Mouse (Mus musculus) c-Kit-positive CD71-positive TER-119-negative erythroid progenitor cells, embryonic 14.5 days (primary cell): Measurements from ENCODE around the gene Klhl18.
"Not testable (repeated sequence)": the region's sequence is repeated elsewhere in the genome, so short reads cannot be mapped to it uniquely, and the experiment has no call there.

Experiments used
- DNase-seq: peaks from one replicate; pipeline ENCODE4 v3.0.0-alpha.2; 2013; ENCODE audit warnings: low read depth

Klhl18 gene

DNA sequence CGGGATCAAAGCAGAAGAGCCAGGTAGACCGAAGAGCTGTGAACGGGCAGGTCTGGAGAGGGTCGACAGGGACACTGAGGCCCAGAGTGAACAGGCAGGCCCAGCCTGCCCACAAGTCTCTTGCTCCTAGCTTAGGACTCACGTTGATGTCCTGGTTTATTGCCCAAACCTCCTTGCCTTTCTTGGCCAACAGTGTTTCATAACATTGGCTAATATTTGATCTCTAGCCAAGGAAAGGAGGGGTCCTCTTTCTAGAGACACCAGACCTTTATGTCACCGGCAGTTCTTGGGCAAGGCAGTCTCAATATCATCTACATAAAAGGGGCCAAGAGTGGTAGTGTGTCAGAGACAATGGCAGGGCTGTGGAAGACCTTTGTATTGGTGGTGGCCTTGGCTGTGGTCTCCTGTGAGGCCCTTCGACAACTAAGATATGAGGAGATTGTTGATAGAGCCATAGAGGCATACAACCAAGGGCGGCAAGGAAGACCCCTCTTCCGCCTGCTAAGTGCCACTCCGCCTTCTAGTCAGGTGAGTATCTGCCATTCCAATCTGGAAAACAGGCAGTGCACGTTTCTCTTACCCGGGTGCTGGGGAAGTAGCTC is 56.9 kb downstream of the Klhl18 start, which contains the start of gene Ngp:
Ngp (plus strand) TSS at position 237 of the 602 bp plus-strand sequence.
- no peak for DNase-seq

DNA sequence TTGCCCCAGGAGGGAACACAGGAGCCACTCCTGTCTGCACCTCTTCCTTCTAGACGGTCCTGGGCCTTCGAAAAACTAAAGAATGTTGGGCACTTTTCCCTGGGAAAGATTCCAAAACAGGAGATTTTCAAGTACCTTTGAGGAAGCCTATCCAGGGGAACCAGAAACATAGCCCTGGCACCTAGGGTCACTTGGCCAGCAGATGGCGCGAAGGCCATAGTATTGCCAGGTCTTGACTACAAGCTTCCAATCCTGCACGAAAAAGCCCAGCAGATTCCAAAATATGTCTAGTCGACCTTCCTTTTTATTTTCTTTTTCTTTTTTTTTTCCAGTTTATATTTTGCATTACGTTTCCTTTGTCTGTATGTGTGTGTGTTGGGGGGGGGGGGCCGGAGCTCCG is 62.7 kb downstream of the Klhl18 start:
- no peak for DNase-seq

- DNase-seq = no peak
Observed at GRCm38 (mm10) chr9:110412926-110413325, 63.6 kb downstream of the Klhl18 start.

DNA sequence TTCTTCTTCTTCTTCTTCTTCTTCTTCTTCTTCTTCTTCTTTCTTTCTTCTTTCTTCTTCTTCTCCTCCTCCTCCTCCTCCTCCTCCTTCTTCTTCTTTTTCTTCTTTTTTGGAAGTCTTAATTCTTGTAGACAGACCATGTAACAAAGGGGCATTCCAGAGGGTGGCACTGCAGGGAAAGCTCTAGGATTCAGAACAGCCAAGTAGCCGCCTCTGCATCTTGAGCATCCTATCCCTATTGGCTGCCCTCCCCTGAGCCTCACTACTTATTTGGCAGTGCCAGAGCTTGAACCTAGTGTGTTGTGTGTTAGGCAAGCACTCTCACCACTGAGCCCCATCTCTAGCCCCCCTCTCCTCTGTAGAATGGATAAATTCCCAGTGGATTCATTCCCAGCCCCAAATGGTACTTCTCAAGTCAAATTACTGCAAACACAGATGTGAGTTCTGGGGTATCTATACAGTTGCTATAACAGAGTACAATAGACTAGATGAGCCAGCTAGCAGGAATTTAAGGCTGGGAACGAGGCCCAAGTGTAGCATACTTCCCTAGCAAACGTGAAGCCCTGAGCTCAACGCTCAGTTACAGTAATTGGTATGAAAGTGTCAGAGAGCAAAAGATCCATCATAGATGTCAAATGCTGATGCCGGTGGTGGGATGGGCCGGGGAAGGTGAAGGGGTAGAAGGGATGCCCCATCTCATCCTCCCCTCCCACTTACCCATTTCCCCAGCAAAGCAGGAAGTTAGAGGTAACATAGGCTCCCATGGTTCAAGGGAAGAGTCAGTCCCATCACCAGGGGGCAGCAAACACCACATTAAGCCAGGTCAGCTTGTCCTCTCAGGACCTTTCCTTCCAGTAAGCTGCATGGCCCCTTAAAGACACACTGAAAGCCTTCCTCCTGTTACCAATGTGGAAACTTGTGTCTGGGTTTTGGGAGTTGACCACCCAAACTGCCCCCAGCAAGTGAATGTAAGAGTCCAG is 65.3 kb downstream of the Klhl18 start:
- DNase-seq = peak; percentile 64

GRCm38 (mm10) chr9:110408099-110408773 is 68.3 kb downstream of the Klhl18 start, which contains the start of gene Ptpn23:
Gene Ptpn23, minus strand, starts transcription at chr9:110408213.
- peak; percentile 90 for DNase-seq

- no peak for DNase-seq
Observed at GRCm38 (mm10) chr9:110407311-110408098, 69.0 kb downstream of the Klhl18 start.

DNA sequence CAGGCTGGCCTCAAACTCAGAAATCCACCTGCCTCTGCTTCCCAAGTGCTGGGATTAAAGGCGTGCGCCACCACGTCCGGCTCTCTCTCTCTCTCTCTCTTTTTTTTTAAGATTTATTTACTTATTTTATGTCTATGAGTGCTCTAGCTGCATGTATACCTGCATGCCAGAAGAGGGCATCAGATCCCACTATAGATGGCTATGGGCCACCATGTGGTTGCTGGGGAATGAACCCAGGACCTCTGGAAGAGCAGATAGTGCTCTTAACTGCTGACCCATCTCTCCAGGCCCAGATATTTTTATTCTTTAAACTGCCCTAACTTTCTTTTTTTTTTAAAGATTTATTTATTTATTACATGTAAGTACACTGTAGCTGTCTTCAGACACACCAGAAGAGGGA is 73.3 kb downstream of the Klhl18 start:
- not testable (repeated sequence) for DNase-seq

GRCm38 (mm10) chr9:110402731-110403130 is 73.8 kb downstream of the Klhl18 start:
- DNase-seq = no peak

GRCm38 (mm10) chr9:110400650-110401049 is 75.8 kb downstream of the Klhl18 start:
- no peak for DNase-seq

DNA sequence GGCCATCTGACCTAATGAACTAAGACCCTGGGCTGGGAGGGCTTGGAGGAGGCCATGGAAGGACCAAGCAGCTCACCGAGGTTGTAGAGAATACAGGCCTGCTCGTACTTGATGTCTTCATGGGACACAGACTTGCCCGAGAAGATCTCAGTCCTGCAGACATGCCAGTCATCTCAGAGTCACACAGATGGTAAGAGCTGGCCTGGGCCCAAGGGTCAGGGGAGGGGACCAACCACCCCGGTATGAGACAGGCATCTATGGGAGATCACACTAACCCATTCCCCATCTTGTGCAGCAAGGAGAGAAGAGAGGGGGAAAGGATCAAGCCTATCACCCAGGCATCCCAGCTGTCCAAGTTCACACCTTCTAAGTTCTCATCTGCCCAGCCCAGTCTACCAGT is 83.2 kb downstream of the Klhl18 start:
- DNase-seq = no peak

DNA sequence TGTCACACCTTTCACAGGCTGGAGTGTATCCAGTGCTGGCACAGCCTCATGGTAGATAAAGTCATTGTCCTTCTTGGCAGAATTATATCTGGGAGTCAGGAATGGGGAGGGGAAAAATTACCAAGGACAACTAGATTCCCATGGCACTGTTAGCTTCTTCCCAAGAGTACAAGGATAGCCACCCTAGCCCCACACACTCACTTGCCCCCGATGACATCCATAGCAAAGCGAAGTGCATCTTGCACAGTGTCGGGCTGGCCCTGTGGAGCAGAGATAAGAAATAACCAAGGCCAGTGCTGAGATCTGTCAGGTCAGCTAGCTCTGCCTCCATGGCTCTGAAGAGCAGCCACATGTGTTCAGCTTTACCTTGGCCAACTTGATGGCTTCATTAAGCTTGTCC is 85.7 kb downstream of the Klhl18 start:
- no peak for DNase-seq

- DNase-seq = no peak
Observed at GRCm38 (mm10) chr9:110388011-110388410, 88.5 kb downstream of the Klhl18 start.

DNA sequence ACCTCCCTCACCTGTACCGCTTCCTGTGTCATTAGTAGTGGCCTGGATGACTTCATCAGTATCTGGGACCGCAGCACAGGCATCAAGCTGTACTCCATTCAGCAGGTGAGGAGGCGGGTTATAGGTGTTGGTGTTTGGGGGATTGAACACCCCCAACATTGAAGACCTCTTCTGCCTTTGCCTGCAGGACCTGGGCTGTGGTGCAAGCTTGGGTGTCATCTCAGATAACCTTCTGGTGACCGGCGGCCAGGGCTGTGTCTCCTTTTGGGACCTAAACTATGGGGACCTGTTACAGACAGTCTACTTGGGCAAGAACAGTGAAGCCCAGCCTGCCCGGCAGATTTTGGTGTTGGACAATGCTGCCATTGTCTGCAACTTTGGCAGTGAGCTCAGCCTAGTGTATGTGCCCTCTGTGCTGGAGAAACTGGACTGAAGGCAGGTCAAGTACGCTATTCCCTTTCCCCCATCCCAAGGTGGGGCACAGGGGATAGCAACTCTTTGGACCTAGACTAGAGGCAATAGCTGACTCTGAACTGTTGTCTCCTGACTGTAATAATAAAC is 92.0 kb downstream of the Klhl18 start:
- DNase-seq = no peak

GRCm38 (mm10) chr9:110381292-110381691 is 95.2 kb downstream of the Klhl18 start:
- no peak for DNase-seq

DNA sequence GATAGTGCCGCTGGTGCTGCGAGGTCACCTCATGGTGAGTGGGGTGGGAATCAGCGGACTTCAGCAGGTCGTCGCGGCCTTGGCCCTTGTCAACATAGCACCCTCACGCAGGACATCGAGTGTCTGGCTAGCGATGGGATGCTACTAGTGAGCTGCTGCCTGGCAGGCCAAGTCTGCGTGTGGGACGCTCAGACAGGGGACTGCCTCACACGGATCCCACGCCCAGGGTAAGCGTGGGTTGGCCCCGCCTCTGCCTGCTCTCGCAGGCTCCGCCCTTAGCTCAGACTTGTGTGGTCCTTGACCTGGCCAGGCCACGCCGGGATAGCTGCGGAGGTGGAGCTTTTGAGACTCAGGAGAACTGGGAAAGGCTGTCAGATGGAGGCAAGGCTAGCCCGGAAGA is 95.8 kb downstream of the Klhl18 start:
- no peak for DNase-seq

DNA sequence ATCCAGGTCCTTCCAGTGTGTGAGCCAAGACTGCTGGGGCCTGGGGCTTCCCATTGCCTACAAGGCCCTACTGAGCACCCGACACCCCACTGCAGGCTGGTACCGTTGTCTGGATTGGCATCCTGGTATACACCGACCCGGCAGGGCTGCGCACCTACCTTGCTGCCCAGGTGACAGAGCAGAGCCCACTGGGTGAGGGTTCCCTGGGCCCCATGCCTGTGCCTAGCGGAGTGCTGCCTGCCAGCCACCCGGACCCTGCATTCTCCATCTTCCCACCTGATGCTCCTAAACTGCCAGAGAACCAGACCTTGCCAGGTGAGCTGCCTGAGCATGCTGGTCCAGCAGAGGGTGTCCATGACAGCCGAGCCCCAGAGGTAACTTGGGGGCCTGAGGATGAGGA is 97.1 kb downstream of the Klhl18 start:
- DNase-seq = no peak

- DNase-seq = not testable (repeated sequence)
Observed at GRCm38 (mm10) chr9:110377655-110378054, 98.8 kb downstream of the Klhl18 start.
